Mouse (Mus musculus) embryonic facial prominence, embryonic 12.5 days (tissue): ENCODE measurements around the gene Dnajb3. TPM values are rescaled to one million over a fixed set of nuclear protein-coding genes. Genes with fewer than 3 reads are reported as not detected.

Experiments
- ATAC-seq: fragments of 200-750 bp; cut with Nextera tagmentation; 2 replicates; pipeline ENCODE4 v1.8.0; 2017; ENCODE audit not compliant: insufficient number of reproducible peaks, insufficient read depth, low FRiP score, low TSS enrichment
- H3K27ac ChIP-seq: fragments of 300-500 bp; sonication (generic); 2 replicates; pipeline ENCODE4 v1.5.1; 2016; ENCODE audit warnings: mild to moderate bottlenecking
- H3K27me3 ChIP-seq: fragments of 300-500 bp; sonication (generic); 2 replicates; pipeline ENCODE4 v1.6.1; 2016; ENCODE audit warnings: mild to moderate bottlenecking, moderate library complexity
- H3K36me3 ChIP-seq: fragments of 300-500 bp; sonication (generic); 2 replicates; pipeline ENCODE4 v1.6.1; 2016; ENCODE audit warnings: mild to moderate bottlenecking
- H3K4me1 ChIP-seq: fragments of 300-500 bp; sonication (generic); 2 replicates; pipeline ENCODE4 v1.6.1; 2016
- H3K4me2 ChIP-seq: fragments of 300-500 bp; sonication (generic); replicated peaks from 2 replicates; pipeline ENCODE4 v1.6.1; 2016; ENCODE audit warnings: mild to moderate bottlenecking, moderate library complexity
- H3K4me3 ChIP-seq: fragments of 300-500 bp; sonication (generic); 2 replicates; pipeline ENCODE4 v1.5.1; 2016; ENCODE audit warnings: mild to moderate bottlenecking
- H3K9ac ChIP-seq: fragments of 300-500 bp; sonication (generic); 2 replicates; pipeline ENCODE4 v1.6.1; 2016; ENCODE audit warnings: mild to moderate bottlenecking, moderate library complexity
- H3K9me3 ChIP-seq: fragments of 300-500 bp; sonication (generic); 2 replicates; pipeline ENCODE4 v1.6.1; 2016; ENCODE audit warnings: mild to moderate bottlenecking, moderate library complexity
- WGBS: fragments of 180-500 bp; shearing (Covaris S2); methylation state at CpG from one replicate; pipeline ENCODE4 v1.1.7; 2016; 5-methylcytosine and 5-hydroxymethylcytosine counted together
- polyA plus RNA-seq: library from polyadenylated mRNA; unstranded; fragments of >200 nt; fragmentation: Nextera tagmentation; extraction: Ambion mirVana; gene quantifications from 2 replicates; pipeline ENCODE4 v1.2.1, GENCODE M21; 2016

Dnajb3 gene
- polyA plus RNA-seq, 1 experiment from 2014 or later: 16.1 TPM

GRCm38 (mm10) chr1:88240072-88240471 is 34.5 kb upstream of the Dnajb3 start:
- H3K36me3 ChIP-seq: no peaks in the 10 kb centered on the region
- H3K27me3 ChIP-seq: no peaks in the 10 kb centered on the region
- 73% methylated on average over 5 of the region's 5 CpGs for WGBS
- no peak overlapping the region for H3K9ac ChIP-seq
- ATAC-seq: no peak
- no peak overlapping the region for H3K27ac ChIP-seq
- no peak overlapping the region for H3K4me2 ChIP-seq
- H3K9me3 ChIP-seq: peaks cover 88% of the 10 kb centered on the region
- no peaks in the 10 kb centered on the region for H3K4me1 ChIP-seq
- no peak overlapping the region for H3K4me3 ChIP-seq

DNA sequence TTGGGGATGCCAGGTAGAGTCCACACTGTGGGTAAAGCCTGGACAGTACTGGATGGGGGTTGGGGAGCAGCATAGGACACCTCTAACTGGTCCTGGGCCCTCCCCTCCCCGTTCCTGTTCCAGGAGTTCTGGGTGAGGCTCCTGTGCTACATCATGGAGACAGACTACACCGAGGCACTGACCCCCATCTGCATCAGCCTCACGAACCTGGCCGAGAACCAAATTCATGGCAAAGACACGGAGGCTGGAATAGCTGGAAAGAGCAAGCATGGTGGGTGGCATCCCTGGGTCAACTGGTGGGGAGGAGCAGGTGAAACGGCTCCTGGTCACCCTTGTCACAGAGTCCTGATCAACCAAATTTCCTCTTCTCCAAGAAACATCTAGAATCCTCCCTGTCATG is 33.2 kb upstream of the Dnajb3 start:
- Histone ChIP-seq H3K27me3 (no peaks in the 10 kb centered on the region), H3K27ac (no peak overlapping the region), H3K9ac (no peak overlapping the region), H3K4me3 (no peak overlapping the region), H3K4me1 (no peaks in the 10 kb centered on the region), H3K4me2 (no peak overlapping the region), H3K36me3 (no peaks in the 10 kb centered on the region), H3K9me3 (peaks cover 88% of the 10 kb centered on the region)
- 78% methylated on average over 6 of the region's 6 CpGs for WGBS
- ATAC-seq: peak; percentile 23; the same call in 1 of the 2 replicates

DNA sequence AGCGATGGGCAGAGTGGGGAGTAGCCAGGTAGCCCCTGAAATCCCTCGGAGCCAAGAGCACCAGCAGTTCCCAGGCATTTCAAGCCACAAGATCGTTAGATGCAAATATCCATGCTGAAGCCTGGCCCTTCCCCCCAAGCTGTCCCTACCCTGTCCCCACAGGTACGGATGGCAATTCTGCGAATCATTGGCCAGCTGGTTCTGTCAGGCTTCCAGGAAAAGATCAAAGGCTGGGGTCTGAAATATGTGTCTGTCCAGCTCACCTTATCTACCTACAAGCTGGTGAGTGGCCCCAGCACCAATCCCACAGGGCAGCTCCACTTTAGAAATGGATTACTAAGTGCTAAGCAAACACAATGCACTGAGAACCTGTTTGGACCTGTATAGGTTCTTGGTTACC is 31.7 kb upstream of the Dnajb3 start:
- H3K4me2 ChIP-seq: no peak overlapping the region
- peaks cover 90% of the 10 kb centered on the region for H3K9me3 ChIP-seq
- H3K9ac ChIP-seq: no peak overlapping the region
- ATAC-seq: no peak
- no peaks in the 10 kb centered on the region for H3K4me1 ChIP-seq
- H3K27me3 ChIP-seq: no peaks in the 10 kb centered on the region
- H3K27ac ChIP-seq: no peak overlapping the region
- no peak overlapping the region for H3K4me3 ChIP-seq
- WGBS: 81% methylated on average over 5 of the region's 5 CpGs
- no peaks in the 10 kb centered on the region for H3K36me3 ChIP-seq

DNA sequence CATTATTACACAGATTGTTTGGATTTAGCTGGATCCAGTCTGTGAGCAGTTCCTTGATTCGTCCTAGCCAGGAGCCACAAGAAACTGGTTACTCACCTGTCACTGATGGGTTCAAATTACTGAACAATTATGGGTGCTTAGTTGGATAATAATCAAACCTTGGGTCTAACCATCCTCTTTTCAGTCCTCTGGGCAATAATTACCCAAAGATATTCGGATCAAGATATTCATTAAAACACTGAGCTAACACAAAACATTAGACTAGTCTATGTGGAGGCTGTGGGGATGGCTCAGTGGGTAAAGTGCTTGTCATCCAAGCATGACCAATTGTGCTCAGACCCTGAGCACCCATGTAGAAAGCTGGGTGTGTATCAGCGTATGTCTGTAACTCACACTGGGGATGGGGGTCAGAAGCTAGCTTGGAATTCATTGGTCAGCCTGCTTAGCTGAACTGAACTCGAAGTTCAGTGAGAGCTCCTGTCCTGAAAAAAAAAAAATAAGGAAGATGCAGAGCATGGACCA is 30.4 kb upstream of the Dnajb3 start:
- Histone ChIP-seq H3K9ac (no peak overlapping the region), H3K4me1 (no peaks in the 10 kb centered on the region), H3K36me3 (no peaks in the 10 kb centered on the region), H3K27me3 (no peaks in the 10 kb centered on the region), H3K9me3 (peaks cover 97% of the 10 kb centered on the region), H3K27ac (no peak overlapping the region), H3K4me2 (no peak overlapping the region), H3K4me3 (no peak overlapping the region)
- WGBS: 62% methylated on average over 4 of the region's 4 CpGs
- no peak for ATAC-seq

DNA sequence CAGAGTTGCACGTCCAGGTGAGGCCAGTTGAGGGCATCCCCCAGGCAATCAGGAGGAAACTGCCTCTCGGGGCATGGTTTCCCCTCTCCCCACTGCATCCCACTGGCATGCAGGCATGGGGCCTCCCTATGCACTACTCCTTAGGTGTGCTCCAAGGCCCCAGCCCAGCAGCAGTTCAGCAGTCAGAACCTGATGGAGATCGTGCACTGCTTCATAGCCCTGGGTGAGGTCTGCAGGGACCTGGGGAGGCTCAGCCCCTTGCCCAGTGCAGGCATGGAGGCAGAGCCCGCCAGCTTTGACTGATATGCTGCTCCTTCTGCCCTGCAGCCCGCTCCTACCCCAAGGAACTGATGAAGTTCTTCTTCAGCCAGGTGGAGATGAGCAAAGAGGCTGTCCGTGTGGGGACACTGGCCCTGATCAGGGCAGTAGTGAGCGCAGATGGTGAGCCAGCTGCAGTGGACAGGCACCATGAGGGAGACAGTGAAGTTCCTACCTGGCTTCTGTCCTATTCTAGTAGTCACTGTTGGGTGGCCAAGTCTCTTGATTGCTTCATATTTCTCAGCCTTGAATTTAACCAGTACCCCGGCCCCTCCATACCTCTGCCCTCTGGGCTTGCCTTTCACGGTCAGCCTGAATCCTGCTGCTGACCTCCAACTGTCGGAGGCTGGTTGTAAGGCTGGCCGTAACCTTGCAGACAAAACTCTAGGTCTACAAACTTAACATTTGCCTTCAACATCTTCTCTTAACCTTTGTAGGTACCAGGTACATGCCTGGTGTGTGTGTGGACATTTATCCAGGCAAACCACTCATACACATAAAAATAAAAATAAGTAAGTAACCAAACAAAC is 29.7 kb upstream of the Dnajb3 start:
- no peak overlapping the region for H3K4me3 ChIP-seq
- H3K27ac ChIP-seq: no peak overlapping the region
- H3K4me2 ChIP-seq: no peak overlapping the region
- no peaks in the 10 kb centered on the region for H3K27me3 ChIP-seq
- H3K9me3 ChIP-seq: peaks cover 97% of the 10 kb centered on the region
- H3K36me3 ChIP-seq: no peaks in the 10 kb centered on the region
- ATAC-seq: 0 out of 2 replicates have a peak, but pooled peaks have one; percentile 4
- H3K4me1 ChIP-seq: no peaks in the 10 kb centered on the region
- no peak overlapping the region for H3K9ac ChIP-seq
- WGBS: 62% methylated on average over 11 of the region's 11 CpGs

GRCm38 (mm10) chr1:88234646-88235045 is 29.1 kb upstream of the Dnajb3 start:
- no peak for ATAC-seq
- Histone ChIP-seq H3K4me1 (no peaks in the 10 kb centered on the region), H3K9me3 (peaks cover 97% of the 10 kb centered on the region), H3K27me3 (no peaks in the 10 kb centered on the region), H3K9ac (no peak overlapping the region), H3K36me3 (no peaks in the 10 kb centered on the region), H3K27ac (no peak overlapping the region), H3K4me3 (no peak overlapping the region), H3K4me2 (no peak overlapping the region)
- WGBS: 46% methylated on average over 5 of the region's 5 CpGs

DNA sequence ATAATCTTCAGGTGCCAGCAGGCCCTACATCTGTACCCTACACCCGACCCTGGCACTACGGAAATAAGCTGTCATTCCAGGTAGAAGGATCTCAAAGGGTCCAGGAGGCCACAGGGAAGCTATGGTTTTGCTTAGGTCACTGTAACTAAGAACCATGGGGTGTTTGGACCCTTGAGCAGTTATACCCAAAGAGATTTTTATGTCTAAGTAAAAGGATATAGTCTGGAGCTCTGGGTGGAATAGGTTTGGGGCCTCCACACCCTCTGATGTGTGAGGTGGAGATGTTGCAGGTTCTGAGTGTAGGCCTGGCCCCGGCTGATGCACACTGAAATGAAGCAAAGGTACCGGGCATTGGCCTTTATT is 28.6 kb upstream of the Dnajb3 start:
- WGBS: 66% methylated on average over 4 of the region's 4 CpGs

DNA sequence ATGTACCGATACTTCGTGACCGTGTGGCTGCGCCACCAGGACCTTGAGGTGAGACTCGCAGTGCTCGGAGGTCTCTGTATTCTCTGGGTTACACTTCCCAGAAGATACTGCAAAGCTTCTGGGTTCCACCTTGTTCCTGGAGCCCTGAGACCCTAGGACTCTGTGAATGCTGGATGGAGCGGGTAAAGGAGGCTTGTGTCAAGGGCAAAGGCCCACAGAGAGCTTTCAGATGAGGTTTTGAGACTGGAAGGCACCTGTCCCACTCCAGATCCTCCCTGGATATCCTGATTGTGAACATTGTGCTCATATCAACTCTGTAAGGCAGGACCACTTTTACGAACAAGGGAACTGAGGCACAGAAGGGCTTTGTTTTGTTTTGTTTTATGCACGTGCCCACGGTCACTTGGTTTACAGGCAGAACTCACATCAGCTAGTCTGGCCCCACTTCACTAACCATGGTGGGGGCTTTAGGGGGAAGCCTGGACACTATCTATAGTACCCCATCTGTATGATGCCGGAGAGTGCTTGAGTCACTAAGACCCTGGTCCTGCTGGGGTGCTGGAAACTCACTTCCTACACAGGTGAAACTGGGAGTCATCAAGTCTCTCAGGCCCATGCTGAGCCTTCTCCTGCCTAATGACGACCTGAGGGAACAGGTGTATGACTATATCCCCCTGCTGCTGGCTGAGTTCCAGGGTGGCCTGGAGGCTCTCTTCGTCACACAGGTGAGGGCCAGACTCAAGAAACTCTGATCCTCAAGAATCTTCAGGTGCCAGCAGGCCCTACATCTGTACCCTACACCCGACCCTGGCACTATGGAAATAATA is 28.1 kb upstream of the Dnajb3 start:
- ATAC-seq: no peak

More for the DNA sequence above, 28.6 kb upstream of the Dnajb3 start:
- no peak overlapping the region for H3K4me3 ChIP-seq
- no peaks in the 10 kb centered on the region for H3K36me3 ChIP-seq
- H3K27me3 ChIP-seq: no peaks in the 10 kb centered on the region
- no peak overlapping the region for H3K4me2 ChIP-seq
- ATAC-seq: no peak
- no peak overlapping the region for H3K27ac ChIP-seq
- no peak overlapping the region for H3K9ac ChIP-seq
- no peaks in the 10 kb centered on the region for H3K4me1 ChIP-seq
- H3K9me3 ChIP-seq: peaks cover 97% of the 10 kb centered on the region

GRCm38 (mm10) chr1:88232664-88233380 is 27.2 kb upstream of the Dnajb3 start:
- Histone ChIP-seq H3K9me3 (peaks cover 97% of the 10 kb centered on the region), H3K27me3 (no peaks in the 10 kb centered on the region), H3K4me2 (no peak overlapping the region), H3K4me1 (no peaks in the 10 kb centered on the region), H3K4me3 (no peak overlapping the region), H3K9ac (no peak overlapping the region), H3K36me3 (no peaks in the 10 kb centered on the region), H3K27ac (no peak overlapping the region)
- ATAC-seq: no peak
- 55% methylated on average over 3 of the region's 3 CpGs for WGBS

More for the DNA sequence above, 28.1 kb upstream of the Dnajb3 start:
- no peaks in the 10 kb centered on the region for H3K4me1 ChIP-seq
- no peaks in the 10 kb centered on the region for H3K27me3 ChIP-seq
- 68% methylated on average over 14 of the region's 14 CpGs for WGBS
- H3K9me3 ChIP-seq: peaks cover 97% of the 10 kb centered on the region
- no peak overlapping the region for H3K9ac ChIP-seq
- no peak overlapping the region for H3K4me3 ChIP-seq
- H3K27ac ChIP-seq: no peak overlapping the region
- H3K36me3 ChIP-seq: no peaks in the 10 kb centered on the region
- no peak overlapping the region for H3K4me2 ChIP-seq

GRCm38 (mm10) chr1:88231803-88232499 is 26.4 kb upstream of the Dnajb3 start:
- ATAC-seq: no peak

More at GRCm38 (mm10) chr1:88231803-88232499, 26.4 kb upstream of the Dnajb3 start:
- Histone ChIP-seq H3K9ac (no peak overlapping the region), H3K4me1 (no peaks in the 10 kb centered on the region), H3K27me3 (no peaks in the 10 kb centered on the region), H3K27ac (no peak overlapping the region), H3K4me2 (no peak overlapping the region), H3K4me3 (no peak overlapping the region), H3K9me3 (peaks cover 96% of the 10 kb centered on the region), H3K36me3 (no peaks in the 10 kb centered on the region)
- 65% methylated on average over 7 of the region's 7 CpGs for WGBS
